Mouse (Mus musculus): ENCODE measurements around the gene Gramd1a.

DNA sequence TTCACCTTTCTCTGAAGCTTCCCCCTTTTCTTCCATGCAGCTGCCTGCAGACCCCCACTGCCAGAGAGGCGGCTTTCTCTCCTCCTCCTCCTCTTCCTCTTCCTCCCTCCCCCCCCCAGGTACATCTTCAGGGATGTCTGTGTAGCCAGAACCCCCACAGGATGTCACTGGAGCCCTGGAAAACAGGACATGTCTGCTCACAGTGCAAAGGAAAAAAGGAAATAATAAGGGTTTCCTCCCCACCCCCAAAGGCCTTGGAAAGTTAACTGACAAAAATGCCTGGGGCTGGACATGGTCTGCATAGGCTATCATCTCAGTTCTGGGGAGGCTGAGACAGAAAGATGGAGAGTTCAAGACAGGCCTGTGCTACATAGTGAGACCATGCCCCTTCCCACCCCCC is 74.6 kb downstream of the Gramd1a start:
- TF ChIP-seq CTCF (IDR thresholded peaks at IDR 0.05; ENCODE audit: extremely low read depth, insufficient read length, insufficient replicate concordance, low read depth, low read length) (no peak), POLR2A (IDR thresholded peaks at IDR 0.05; ENCODE audit: low read depth, low read length) (no peak)

Measured in small intestine, adult 2 months (tissue).